Mouse (Mus musculus): ENCODE data around the gene Dock2. TPM values are rescaled to one million over a fixed set of nuclear protein-coding genes. Genes with fewer than 3 reads are reported as not detected.

Dock2 gene
- polyA plus RNA-seq, 1 experiment: 0.56 TPM

- Histone ChIP-seq H3K4me3 (ENCODE audit: insufficient read depth, low read length) (no peak overlapping the region), H3K27ac (ENCODE audit: insufficient read depth, low read length) (no peak overlapping the region), H3K4me1 (ENCODE audit: control insufficient read depth, insufficient read depth, low read length) (no peaks in the 10 kb centered on the region)
- TF ChIP-seq CTCF (IDR thresholded peaks at IDR 0.05; ENCODE audit: borderline replicate concordance, insufficient read depth, low read length) (no peak), POLR2A (IDR thresholded peaks at IDR 0.05; ENCODE audit: low read depth, low read length) (no peak)
Measured at GRCm38 (mm10) chr11:34703851-34704250, 79.8 kb downstream of the Dock2 start.

- H3K27ac ChIP-seq (ENCODE audit: insufficient read depth, low read length): no peak overlapping the region
- TF ChIP-seq CTCF (IDR thresholded peaks at IDR 0.05; ENCODE audit: borderline replicate concordance, insufficient read depth, low read length) (no peak), POLR2A (IDR thresholded peaks at IDR 0.05; ENCODE audit: low read depth, low read length) (no peak)
- H3K4me3 ChIP-seq (ENCODE audit: insufficient read depth, low read length): no peak overlapping the region
- H3K4me1 ChIP-seq (ENCODE audit: control insufficient read depth, insufficient read depth, low read length): no peaks in the 10 kb centered on the region
Measured at GRCm38 (mm10) chr11:34681790-34682189, 101.9 kb downstream of the Dock2 start.

GRCm38 (mm10) chr11:34544631-34545030 is 239.1 kb downstream of the Dock2 start:
- TF ChIP-seq CTCF (IDR thresholded peaks at IDR 0.05; ENCODE audit: borderline replicate concordance, insufficient read depth, low read length): no peak
- no peak for TF ChIP-seq POLR2A (IDR thresholded peaks at IDR 0.05; ENCODE audit: low read depth, low read length)
- no peaks in the 10 kb centered on the region for H3K4me1 ChIP-seq (ENCODE audit: control insufficient read depth, insufficient read depth, low read length)

GRCm38 (mm10) chr11:34532131-34532530 is 251.6 kb downstream of the Dock2 start:
- TF ChIP-seq CTCF (IDR thresholded peaks at IDR 0.05; ENCODE audit: borderline replicate concordance, insufficient read depth, low read length): no peak
- no peak for TF ChIP-seq POLR2A (IDR thresholded peaks at IDR 0.05; ENCODE audit: low read depth, low read length)
- Histone ChIP-seq H3K4me1 (ENCODE audit: control insufficient read depth, insufficient read depth, low read length) (no peaks in the 10 kb centered on the region), H3K4me3 (ENCODE audit: insufficient read depth, low read length) (no peak overlapping the region), H3K27ac (ENCODE audit: insufficient read depth, low read length) (no peak overlapping the region)

More at GRCm38 (mm10) chr11:34544631-34545030, 239.1 kb downstream of the Dock2 start:
- H3K27ac ChIP-seq (ENCODE audit: insufficient read depth, low read length): no peak overlapping the region
- H3K4me3 ChIP-seq (ENCODE audit: insufficient read depth, low read length): no peak overlapping the region

GRCm38 (mm10) chr11:34530971-34531370 is 252.7 kb downstream of the Dock2 start:
- TF ChIP-seq POLR2A (IDR thresholded peaks at IDR 0.05; ENCODE audit: low read depth, low read length): no peak
- TF ChIP-seq CTCF (IDR thresholded peaks at IDR 0.05; ENCODE audit: borderline replicate concordance, insufficient read depth, low read length): no peak
- Histone ChIP-seq H3K4me1 (ENCODE audit: control insufficient read depth, insufficient read depth, low read length) (no peaks in the 10 kb centered on the region), H3K27ac (ENCODE audit: insufficient read depth, low read length) (no peak overlapping the region), H3K4me3 (ENCODE audit: insufficient read depth, low read length) (no peak overlapping the region)

GRCm38 (mm10) chr11:34528006-34528405 is 255.7 kb downstream of the Dock2 start:
- Histone ChIP-seq H3K4me3 (ENCODE audit: insufficient read depth, low read length) (no peak overlapping the region), H3K4me1 (ENCODE audit: control insufficient read depth, insufficient read depth, low read length) (no peaks in the 10 kb centered on the region), H3K27ac (ENCODE audit: insufficient read depth, low read length) (no peak overlapping the region)
- TF ChIP-seq CTCF (IDR thresholded peaks at IDR 0.05; ENCODE audit: borderline replicate concordance, insufficient read depth, low read length): no peak
- no peak for TF ChIP-seq POLR2A (IDR thresholded peaks at IDR 0.05; ENCODE audit: low read depth, low read length)

- Histone ChIP-seq H3K4me3 (ENCODE audit: insufficient read depth, low read length) (no peak overlapping the region), H3K4me1 (ENCODE audit: control insufficient read depth, insufficient read depth, low read length) (no peaks in the 10 kb centered on the region), H3K27ac (ENCODE audit: insufficient read depth, low read length) (no peak overlapping the region)
- TF ChIP-seq POLR2A (IDR thresholded peaks at IDR 0.05; ENCODE audit: low read depth, low read length): no peak
Measured at GRCm38 (mm10) chr11:34527238-34527637, 256.5 kb downstream of the Dock2 start.

GRCm38 (mm10) chr11:34525096-34525891 is 258.4 kb downstream of the Dock2 start:
- TF ChIP-seq POLR2A (IDR thresholded peaks at IDR 0.05; ENCODE audit: low read depth, low read length) (no peak), CTCF (IDR thresholded peaks at IDR 0.05; ENCODE audit: borderline replicate concordance, insufficient read depth, low read length) (no peak)
- Histone ChIP-seq H3K4me1 (ENCODE audit: control insufficient read depth, insufficient read depth, low read length) (no peaks in the 10 kb centered on the region), H3K4me3 (ENCODE audit: insufficient read depth, low read length) (no peak overlapping the region), H3K27ac (ENCODE audit: insufficient read depth, low read length) (no peak overlapping the region)

GRCm38 (mm10) chr11:34524586-34524985 is 259.1 kb downstream of the Dock2 start:
- Histone ChIP-seq H3K4me1 (ENCODE audit: control insufficient read depth, insufficient read depth, low read length) (no peaks in the 10 kb centered on the region), H3K4me3 (ENCODE audit: insufficient read depth, low read length) (no peak overlapping the region), H3K27ac (ENCODE audit: insufficient read depth, low read length) (no peak overlapping the region)
- TF ChIP-seq CTCF (IDR thresholded peaks at IDR 0.05; ENCODE audit: borderline replicate concordance, insufficient read depth, low read length) (no peak), POLR2A (IDR thresholded peaks at IDR 0.05; ENCODE audit: low read depth, low read length) (no peak)

- TF ChIP-seq CTCF (IDR thresholded peaks at IDR 0.05; ENCODE audit: borderline replicate concordance, insufficient read depth, low read length): no peak
- TF ChIP-seq POLR2A (IDR thresholded peaks at IDR 0.05; ENCODE audit: low read depth, low read length): no peak
- Histone ChIP-seq H3K4me3 (ENCODE audit: insufficient read depth, low read length) (no peak overlapping the region), H3K4me1 (ENCODE audit: control insufficient read depth, insufficient read depth, low read length) (no peaks in the 10 kb centered on the region), H3K27ac (ENCODE audit: insufficient read depth, low read length) (no peak overlapping the region)
Measured at GRCm38 (mm10) chr11:34518566-34518965, 265.1 kb downstream of the Dock2 start.

Measured in embryonic fibroblast, embryonic 13.5 days (primary cell).